8 mouse cellular contexts compared by ENCODE assay signal in the genomic region with DNA sequence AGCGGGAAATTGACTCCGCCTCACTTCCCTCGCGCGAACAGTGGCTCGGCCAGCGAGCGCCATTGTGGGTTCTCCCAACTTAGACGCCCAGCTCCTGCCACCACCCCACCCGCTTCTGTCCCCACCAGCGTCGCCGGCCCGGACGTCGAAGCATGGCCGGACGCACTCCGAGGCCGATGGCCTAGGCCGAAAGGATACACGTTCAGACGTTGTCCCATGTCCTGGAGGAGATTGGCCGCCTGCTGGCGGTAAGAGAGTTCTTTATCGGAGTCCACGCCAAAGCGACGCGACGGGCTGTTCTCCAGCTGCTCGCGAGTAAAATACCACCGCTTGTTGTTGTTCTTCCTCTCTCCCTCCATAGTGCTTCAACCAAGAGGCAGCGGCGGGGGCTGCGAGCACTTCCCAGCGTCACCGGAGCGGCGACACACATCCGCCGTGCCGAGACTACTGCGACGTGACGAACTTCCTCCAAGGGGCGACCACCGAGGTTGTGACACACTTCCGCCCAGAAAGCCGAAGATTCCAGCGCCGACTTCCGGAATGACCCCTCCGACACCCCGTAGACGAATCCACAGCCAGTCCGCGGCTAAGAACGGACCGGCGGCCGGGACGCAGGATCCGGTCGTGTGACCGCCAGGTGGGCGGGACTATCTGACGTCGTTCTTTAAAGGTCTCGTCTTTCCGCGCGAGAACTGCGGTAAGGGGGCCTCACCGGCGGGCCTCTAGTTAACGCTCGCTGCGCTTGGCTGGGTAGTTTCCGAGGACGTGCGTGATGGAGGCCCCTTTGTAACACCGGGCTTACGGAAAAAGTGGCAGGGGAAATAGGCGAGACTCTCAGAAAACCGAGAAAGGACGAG. TPM values are rescaled to one million over a fixed set of nuclear protein-coding genes. Genes with fewer than 3 reads are reported as not detected.
DNase-seq lines count a peak whose midpoint lies in the region; ATAC-seq lines count a peak whose summit lies in the region.

No protein-coding gene starts in this region.

- H3K27me3 ChIP-seq in intestine, embryonic 14.5 days (replicated peaks; ENCODE audit: control insufficient read depth, insufficient read depth, low read length), result no peaks in the 10 kb centered on the region

- H3K4me1 ChIP-seq in intestine, embryonic 14.5 days (replicated peaks; ENCODE audit: control insufficient read depth, insufficient read depth, low read length), result peaks cover 19% of the 10 kb centered on the region

- WGBS in intestine, embryonic 14.5 days, result under 1% methylated on average over 88 of the region's 88 CpGs

- no peaks in the 10 kb centered on the region for H3K9me3 ChIP-seq in intestine, embryonic 14.5 days (ENCODE audit: control insufficient read depth, low read length)

- peak overlapping the region; percentile 78 for H3K4me3 ChIP-seq in intestine, embryonic 14.5 days (ENCODE audit: low read depth, low read length)

- peak; percentile 99 for DNase-seq in adrenal gland, adult 18-20 months (ENCODE audit: low spot score in 2 of 2)
- peak; percentile 100 for DNase-seq in embryo, embryonic 11 days
- peak; percentile 100 for DNase-seq in gastrocnemius, postnatal 25 days
- DNase-seq in intestine, embryonic 14.5 days (ENCODE audit: low spot score), result peak; percentile 99
- peak; percentile 100 for DNase-seq in left cerebral cortex, postnatal 14 days (ENCODE audit: low spot score in 2 of 2)
- DNase-seq in mesoderm, embryonic 11.5 days (ENCODE audit: low read depth, low spot score), result peak; percentile 100
- peak; percentile 99 for DNase-seq in right cerebral cortex, postnatal 36 days (ENCODE audit: low spot score in 2 of 2)
- peak; percentile 100 for DNase-seq in yolk sac, embryonic 10.5 days (ENCODE audit: low spot score)

- intact Hi-C loops in left cerebral cortex, postnatal 14 days (cut with DNase I), result loop anchor here (5.0 kb wide), 1 partner anchor 35 kb away; a partner anchor contains a TSS

- ATAC-seq in intestine, embryonic 14.5 days (replicated peaks; ENCODE audit: low FRiP score, low TSS enrichment, low read depth), result peak; percentile 95

- H3K27ac ChIP-seq in intestine, embryonic 14.5 days (ENCODE audit: low read depth), result peak overlapping the region; percentile 95

- H3K4me2 ChIP-seq in intestine, embryonic 14.5 days (ENCODE audit: low read length), result peak overlapping the region; percentile 98

- H3K9ac ChIP-seq in intestine, embryonic 14.5 days (ENCODE audit: low read length), result peak overlapping the region; percentile 94

- peaks cover 18% of the 10 kb centered on the region for H3K36me3 ChIP-seq in intestine, embryonic 14.5 days (ENCODE audit: control insufficient read depth, insufficient read depth, low read length)

RNA-seq across cellular contexts. Expression of a gene that starts 3.2 kb away (rescaled TPM):
- 10 to 100 TPM; 52.5 to 65.9 TPM for total RNA-seq in adrenal gland, adult 18-20 months (2021)
- 10 to 100 TPM; 17.3 to 21.1 TPM for total RNA-seq in gastrocnemius, postnatal 25 days (2021)
- polyA plus RNA-seq in intestine, embryonic 14.5 days (2014; fragmentation: Nextera tagmentation; extraction: Ambion mirVana), result 48.7 and 52.6 TPM in 2 replicates
- total RNA-seq in left cerebral cortex, postnatal 14 days (2021), result 10 to 100 TPM; 40.5 to 45.3 TPM

RNA-seq across cellular contexts. Expression of a gene that starts 3.3 kb away (rescaled TPM):
- 1 to 10 TPM in 1 of 2 experiments, not detected in 1; 1.2 TPM for total RNA-seq in adrenal gland, adult 18-20 months (2021)
- total RNA-seq in gastrocnemius, postnatal 25 days (2021), result under 1 TPM in 1 of 2 experiments, not detected in 1; 0.74 TPM
- 0.35 and 0.59 TPM in 2 replicates for polyA plus RNA-seq in intestine, embryonic 14.5 days (2014; fragmentation: Nextera tagmentation; extraction: Ambion mirVana)
- not detected for total RNA-seq in left cerebral cortex, postnatal 14 days (2021)

RNA-seq across cellular contexts. Expression of a gene that starts 33.4 kb away (rescaled TPM):
- total RNA-seq in adrenal gland, adult 18-20 months (2021), result 10 to 100 TPM; 79.2 to 90.9 TPM
- total RNA-seq in gastrocnemius, postnatal 25 days (2021), result 10 to 100 TPM; 55.8 to 57.9 TPM
- 97.3 and 99.7 TPM in 2 replicates for polyA plus RNA-seq in intestine, embryonic 14.5 days (2014; fragmentation: Nextera tagmentation; extraction: Ambion mirVana)
- 10 to 100 TPM; 59.5 to 61.0 TPM for total RNA-seq in left cerebral cortex, postnatal 14 days (2021)

RNA-seq across cellular contexts. Expression of a gene that starts 42.4 kb away (rescaled TPM):
- total RNA-seq in adrenal gland, adult 18-20 months (2021), result 10 to 100 TPM; 48.7 to 83.1 TPM
- 10 to 100 TPM; 19.0 to 32.3 TPM for total RNA-seq in gastrocnemius, postnatal 25 days (2021)
- 19.8 and 21.9 TPM in 2 replicates for polyA plus RNA-seq in intestine, embryonic 14.5 days (2014; fragmentation: Nextera tagmentation; extraction: Ambion mirVana)
- 10 to 100 TPM; 47.8 to 50.2 TPM for total RNA-seq in left cerebral cortex, postnatal 14 days (2021)

Comparison
In these comparisons a context has a peak if more than half of its experiments do, and no peak if none do; other contexts are left out.
1. Peak in every context shown above with its lines: DNase-seq, ATAC-seq, H3K4me3 ChIP-seq and H3K27ac ChIP-seq.